Mouse (Mus musculus): ENCODE data around the gene Nmbr. TPM values are rescaled to one million over a fixed set of nuclear protein-coding genes. Genes with fewer than 3 reads are reported as not detected.
A peak's percentile ranks its signal among the peaks of the same experiment; 100 is the strongest.

The Nmbr gene
- polyA plus RNA-seq, 1 experiment from 2014 or later = 1.8 TPM

DNA sequence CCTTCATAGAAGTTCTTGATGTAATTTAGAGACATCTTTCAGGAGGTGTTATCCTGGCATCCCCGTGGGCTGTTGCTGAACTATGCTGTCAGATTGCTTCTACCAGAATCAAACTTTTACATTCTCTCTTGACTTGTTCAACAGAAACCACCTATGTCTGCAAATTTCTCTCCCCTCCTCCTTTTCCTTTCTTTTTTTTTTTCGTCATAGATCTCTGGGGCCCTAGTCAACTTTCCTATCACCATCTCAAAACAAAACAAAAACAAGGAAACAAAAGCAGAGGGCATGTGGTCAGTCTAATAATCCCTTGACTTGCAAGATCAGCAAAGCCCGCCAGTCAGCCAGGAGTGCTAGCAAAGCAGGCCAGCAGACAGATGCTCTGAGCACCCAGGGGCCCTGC, 12.7 kb downstream of the Nmbr start, which contains the start of gene Gje1:
Gje1 (minus strand) TSS at position 101 of the 400 bp plus-strand sequence.
- Histone ChIP-seq H3K27ac (ENCODE audit: low read length) (no peak within 1 kb of the TSS), H3K9ac (replicated peaks; ENCODE audit: low read depth, low read length) (no peak within 1 kb of the TSS), H3K4me1 (replicated peaks; ENCODE audit: control insufficient read depth, insufficient read depth, low read length) (no peaks in the 10 kb centered on the region), H3K36me3 (ENCODE audit: control insufficient read depth, insufficient read depth) (no peaks in the 10 kb centered on the region), H3K9me3 (ENCODE audit: control insufficient read depth, low read length) (no peaks in the 10 kb centered on the region), H3K27me3 (replicated peaks; ENCODE audit: control insufficient read depth, insufficient read depth, low read length) (no peaks in the 10 kb centered on the region), H3K4me3 (replicated peaks; ENCODE audit: low read length) (no peak within 1 kb of the TSS), H3K4me2 (ENCODE audit: low read length) (no peak within 1 kb of the TSS)
- ATAC-seq = no peak
- WGBS = 49% methylated on average over 3 of the region's 3 CpGs

DNA sequence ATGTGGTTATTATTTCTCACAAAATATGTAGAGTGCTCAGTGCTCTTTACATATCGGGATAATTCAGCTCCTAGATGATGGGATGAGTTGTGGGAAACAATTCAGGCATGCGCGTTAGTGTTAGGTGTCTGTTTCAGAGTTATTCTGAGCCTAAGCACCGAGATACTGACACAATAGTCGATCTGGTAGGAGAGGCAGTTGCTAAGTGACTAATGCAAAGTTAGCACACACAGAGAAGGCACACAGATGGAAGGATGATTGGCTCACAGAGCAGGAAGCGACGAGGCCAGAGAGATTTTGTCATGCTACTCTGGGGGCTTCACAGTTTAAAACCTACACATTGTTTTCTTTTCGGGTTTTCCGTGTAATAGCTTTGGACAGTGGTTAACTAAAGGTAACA, 20.3 kb downstream of the Nmbr start:
- Histone ChIP-seq H3K9ac (replicated peaks; ENCODE audit: low read depth, low read length) (no peak overlapping the region), H3K4me3 (replicated peaks; ENCODE audit: low read length) (no peak overlapping the region), H3K27ac (ENCODE audit: low read length) (no peak overlapping the region), H3K4me1 (replicated peaks; ENCODE audit: control insufficient read depth, insufficient read depth, low read length) (no peaks in the 10 kb centered on the region), H3K36me3 (ENCODE audit: control insufficient read depth, insufficient read depth) (no peaks in the 10 kb centered on the region), H3K27me3 (replicated peaks; ENCODE audit: control insufficient read depth, insufficient read depth, low read length) (no peaks in the 10 kb centered on the region), H3K4me2 (ENCODE audit: low read length) (no peak overlapping the region), H3K9me3 (ENCODE audit: control insufficient read depth, low read length) (no peaks in the 10 kb centered on the region)
- ATAC-seq = no peak
- WGBS = 70% methylated on average over 9 of the region's 9 CpGs

DNA sequence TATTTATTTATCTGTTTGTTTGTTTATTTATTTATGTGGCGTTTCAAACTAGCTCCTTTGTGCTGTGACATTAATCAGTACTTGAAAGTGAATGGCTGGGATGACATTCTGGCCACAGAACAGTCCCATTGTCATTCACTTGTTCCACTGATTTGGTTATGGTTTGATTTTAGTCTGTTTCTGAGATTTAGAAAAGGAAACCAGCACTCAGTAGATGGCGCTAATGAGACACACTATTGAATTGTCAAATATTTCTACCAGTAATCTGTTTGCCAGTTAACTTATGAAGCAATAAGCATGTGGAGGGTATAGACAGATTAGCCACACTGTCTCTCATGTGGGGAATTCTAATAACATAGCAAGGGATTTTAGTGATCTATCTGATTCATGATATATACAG, 28.9 kb downstream of the Nmbr start:
- WGBS = 8% methylated on average over 2 of the region's 2 CpGs
- no peaks in the 10 kb centered on the region for H3K27me3 ChIP-seq (replicated peaks; ENCODE audit: control insufficient read depth, insufficient read depth, low read length)
- H3K4me3 ChIP-seq (replicated peaks; ENCODE audit: low read length) = no peak overlapping the region
- no peaks in the 10 kb centered on the region for H3K9me3 ChIP-seq (ENCODE audit: control insufficient read depth, low read length)
- H3K4me2 ChIP-seq (ENCODE audit: low read length) = no peak overlapping the region
- no peak overlapping the region for H3K27ac ChIP-seq (ENCODE audit: low read length)
- H3K4me1 ChIP-seq (replicated peaks; ENCODE audit: control insufficient read depth, insufficient read depth, low read length) = no peaks in the 10 kb centered on the region
- no peak overlapping the region for H3K9ac ChIP-seq (replicated peaks; ENCODE audit: low read depth, low read length)
- ATAC-seq = peak; percentile 67
- no peaks in the 10 kb centered on the region for H3K36me3 ChIP-seq (ENCODE audit: control insufficient read depth, insufficient read depth)

DNA sequence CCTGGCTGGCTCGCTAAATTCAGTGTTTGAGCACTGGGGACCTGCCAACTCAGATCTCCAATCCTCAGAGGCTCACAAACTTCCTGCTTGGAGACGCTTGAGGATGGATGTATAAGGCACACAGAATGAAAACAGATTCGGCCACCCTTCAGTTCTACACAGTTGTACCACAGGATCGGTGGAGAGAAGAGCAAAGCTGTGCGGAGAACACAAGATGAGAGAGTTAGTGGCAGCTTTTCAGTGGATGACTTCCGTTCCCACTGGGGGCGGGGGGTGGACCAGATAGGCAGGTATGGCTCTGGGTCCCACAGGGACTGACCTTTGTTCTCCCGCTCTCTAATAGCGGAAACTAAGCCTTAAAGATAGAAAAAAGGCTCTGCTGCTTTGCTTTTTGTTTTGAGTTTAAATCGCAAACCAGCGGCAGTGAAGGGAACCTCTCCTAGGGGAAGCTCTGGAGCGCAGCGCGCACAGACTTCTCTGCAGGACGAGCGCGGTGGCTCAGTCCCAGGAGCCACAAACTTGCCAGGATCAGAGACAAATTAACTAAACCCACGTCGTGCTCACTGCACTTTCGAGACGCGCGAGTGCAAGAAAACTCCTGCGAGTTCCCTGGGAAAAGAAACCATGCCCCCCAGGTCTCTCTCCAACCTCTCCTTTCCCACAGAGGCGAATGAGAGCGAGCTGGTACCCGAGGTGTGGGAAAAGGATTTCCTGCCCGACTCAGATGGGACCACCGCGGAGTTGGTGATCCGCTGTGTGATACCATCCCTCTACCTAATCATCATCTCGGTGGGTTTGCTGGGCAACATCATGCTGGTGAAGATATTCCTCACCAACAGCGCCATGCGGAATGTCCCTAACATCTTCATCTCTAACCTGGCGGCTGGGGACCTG, 54.5 kb downstream of the Nmbr start:
- no peak overlapping the region for H3K27ac ChIP-seq (ENCODE audit: low read length)
- peak; percentile 72 for ATAC-seq
- 1% methylated on average over 35 of the region's 35 CpGs for whole genome bisulfite sequencing
- H3K9ac ChIP-seq (replicated peaks; ENCODE audit: low read depth, low read length) = peak overlapping the region; percentile 37
- H3K4me3 ChIP-seq (replicated peaks; ENCODE audit: low read length) = peak overlapping the region; percentile 44
- peaks cover 10% of the 10 kb centered on the region for H3K4me1 ChIP-seq (replicated peaks; ENCODE audit: control insufficient read depth, insufficient read depth, low read length)
- 0 out of 2 replicates have a peak, but pooled peaks cover 4% of the 10 kb centered on the region for H3K27me3 ChIP-seq (replicated peaks; ENCODE audit: control insufficient read depth, insufficient read depth, low read length)
- peak overlapping the region; percentile 61 for H3K4me2 ChIP-seq (ENCODE audit: low read length)
- H3K36me3 ChIP-seq (ENCODE audit: control insufficient read depth, insufficient read depth) = no peaks in the 10 kb centered on the region
- H3K9me3 ChIP-seq (ENCODE audit: control insufficient read depth, low read length) = no peaks in the 10 kb centered on the region

DNA sequence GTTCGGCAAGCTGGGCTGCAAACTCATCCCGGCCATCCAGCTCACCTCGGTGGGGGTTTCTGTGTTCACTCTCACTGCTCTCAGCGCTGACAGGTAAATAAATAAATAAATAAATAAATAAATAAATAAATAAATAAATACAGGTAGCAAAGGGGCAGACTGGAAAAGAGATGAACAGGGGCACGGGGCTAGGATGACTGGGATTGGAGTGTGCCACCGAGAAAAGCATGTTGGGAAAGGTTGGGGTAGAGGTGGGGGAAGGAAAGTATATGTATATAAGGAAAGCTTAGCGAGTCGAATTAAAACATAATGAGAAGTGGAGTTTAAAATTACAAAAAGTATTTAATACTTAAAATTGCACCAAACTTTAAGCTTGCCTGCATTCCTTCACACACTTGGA, 55.2 kb downstream of the Nmbr start:
- Histone ChIP-seq H3K4me2 (ENCODE audit: low read length) (peak overlapping the region; percentile 61), H3K9ac (replicated peaks; ENCODE audit: low read depth, low read length) (no peak overlapping the region), H3K27ac (ENCODE audit: low read length) (no peak overlapping the region), H3K9me3 (ENCODE audit: control insufficient read depth, low read length) (no peaks in the 10 kb centered on the region), H3K36me3 (ENCODE audit: control insufficient read depth, insufficient read depth) (no peaks in the 10 kb centered on the region), H3K4me3 (replicated peaks; ENCODE audit: low read length) (peak overlapping the region; percentile 44), H3K27me3 (replicated peaks; ENCODE audit: control insufficient read depth, insufficient read depth, low read length) (0 out of 2 replicates have a peak, but pooled peaks cover 4% of the 10 kb centered on the region), H3K4me1 (replicated peaks; ENCODE audit: control insufficient read depth, insufficient read depth, low read length) (peaks cover 10% of the 10 kb centered on the region)
- WGBS = 18% methylated on average over 8 of the region's 8 CpGs
- ATAC-seq = peak; percentile 10; the same call in 1 of the 2 replicates

DNA sequence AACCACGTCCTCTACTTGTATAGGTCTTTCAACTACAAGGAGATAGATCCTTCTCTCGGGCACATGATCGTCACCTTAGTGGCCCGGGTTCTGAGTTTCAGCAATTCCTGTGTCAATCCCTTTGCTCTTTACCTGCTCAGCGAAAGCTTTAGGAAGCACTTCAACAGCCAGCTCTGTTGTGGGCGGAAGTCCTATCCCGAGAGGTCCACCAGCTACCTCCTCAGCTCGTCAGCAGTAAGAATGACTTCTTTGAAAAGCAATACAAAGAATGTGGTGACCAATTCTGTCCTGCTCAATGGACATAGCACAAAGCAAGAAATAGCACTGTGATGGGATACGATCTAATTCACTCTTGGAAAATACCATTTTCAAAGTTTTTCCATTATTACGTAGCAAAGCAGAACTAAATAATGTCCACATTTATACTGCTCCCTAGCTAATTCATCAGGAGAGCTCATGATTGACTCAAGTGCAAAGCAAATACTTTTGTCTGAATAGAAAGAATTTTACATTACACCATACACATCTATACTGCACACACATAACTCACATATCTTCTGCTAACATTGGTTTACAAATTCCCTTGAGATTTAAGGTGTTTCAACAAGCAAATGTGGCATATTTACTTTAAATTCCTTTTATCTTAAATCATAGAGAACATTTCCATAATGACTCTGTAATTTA, 65.0 kb downstream of the Nmbr start:
- Histone ChIP-seq H3K9me3 (ENCODE audit: control insufficient read depth, low read length) (no peaks in the 10 kb centered on the region), H3K36me3 (ENCODE audit: control insufficient read depth, insufficient read depth) (no peaks in the 10 kb centered on the region), H3K9ac (replicated peaks; ENCODE audit: low read depth, low read length) (no peak overlapping the region), H3K4me2 (ENCODE audit: low read length) (no peak overlapping the region), H3K27ac (ENCODE audit: low read length) (no peak overlapping the region), H3K27me3 (replicated peaks; ENCODE audit: control insufficient read depth, insufficient read depth, low read length) (no peaks in the 10 kb centered on the region), H3K4me1 (replicated peaks; ENCODE audit: control insufficient read depth, insufficient read depth, low read length) (no peaks in the 10 kb centered on the region), H3K4me3 (replicated peaks; ENCODE audit: low read length) (no peak overlapping the region)
- 79% methylated on average over 10 of the region's 10 CpGs for WGBS
- ATAC-seq = no peak

DNA sequence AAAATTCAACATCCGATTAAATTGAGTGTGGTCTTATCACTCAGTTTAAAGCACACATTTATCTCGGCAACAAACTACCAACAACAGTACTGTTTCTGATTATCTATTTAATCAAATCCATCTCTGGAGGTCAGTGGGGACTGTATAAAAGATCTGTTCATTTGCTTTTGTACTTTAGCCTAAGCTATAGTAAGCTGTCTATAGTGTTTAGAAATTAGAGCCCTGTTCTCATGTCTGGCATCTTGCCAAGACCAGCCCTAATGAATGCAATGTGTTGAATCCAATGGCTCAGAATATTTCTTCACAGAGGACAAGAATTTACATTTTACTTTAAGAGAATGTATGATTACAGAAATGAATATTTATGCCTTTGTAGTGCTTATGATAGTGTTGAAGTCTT, 69.1 kb downstream of the Nmbr start:
- Histone ChIP-seq H3K27ac (ENCODE audit: low read length) (no peak overlapping the region), H3K9ac (replicated peaks; ENCODE audit: low read depth, low read length) (no peak overlapping the region), H3K9me3 (ENCODE audit: control insufficient read depth, low read length) (no peaks in the 10 kb centered on the region), H3K27me3 (replicated peaks; ENCODE audit: control insufficient read depth, insufficient read depth, low read length) (no peaks in the 10 kb centered on the region), H3K4me2 (ENCODE audit: low read length) (no peak overlapping the region), H3K36me3 (ENCODE audit: control insufficient read depth, insufficient read depth) (no peaks in the 10 kb centered on the region), H3K4me1 (replicated peaks; ENCODE audit: control insufficient read depth, insufficient read depth, low read length) (no peaks in the 10 kb centered on the region), H3K4me3 (replicated peaks; ENCODE audit: low read length) (no peak overlapping the region)
- ATAC-seq = peak; percentile 67
- 17% methylated on average over 2 of the region's 2 CpGs for WGBS

DNA sequence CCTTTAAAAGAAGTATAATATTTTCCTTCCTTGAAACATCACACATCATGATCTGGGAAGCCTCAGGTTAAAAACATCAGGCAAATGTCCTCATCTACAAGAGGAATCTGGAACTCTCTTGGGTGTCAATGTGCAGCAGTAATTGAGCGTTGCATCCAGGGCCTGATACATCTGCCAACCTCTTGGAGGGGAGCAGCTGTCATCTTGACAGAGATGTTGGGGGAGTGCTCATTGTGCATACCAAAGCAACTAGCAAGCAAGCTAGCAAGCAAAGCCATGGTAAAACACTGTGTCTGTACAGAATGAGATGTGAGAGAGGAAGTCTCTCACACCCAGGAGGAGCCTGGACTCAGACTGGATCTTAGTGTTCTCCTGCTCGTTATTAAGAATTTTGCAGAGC, 84.6 kb downstream of the Nmbr start:
- ATAC-seq = no peak

DNA sequence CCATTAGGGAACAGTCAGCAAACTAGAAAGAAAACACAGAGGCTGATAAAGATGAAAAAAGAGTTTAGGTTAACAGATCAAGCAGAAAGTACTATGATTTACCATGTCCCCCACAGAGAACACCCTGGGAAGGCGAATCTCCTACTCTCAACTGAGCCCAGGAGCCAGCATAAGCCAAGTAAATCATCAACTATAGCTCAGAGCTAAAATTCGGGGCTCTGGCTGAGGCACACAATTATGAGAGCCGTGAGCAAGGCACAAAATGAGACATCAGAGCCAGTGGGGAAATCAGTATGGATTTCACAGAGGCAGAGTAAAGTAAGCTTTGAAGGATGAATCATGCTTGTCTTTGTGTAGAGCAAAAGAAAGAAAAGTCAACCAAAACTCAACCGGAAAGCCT, 111.6 kb downstream of the Nmbr start:
- Histone ChIP-seq H3K4me2 (ENCODE audit: low read length) (no peak overlapping the region), H3K9me3 (ENCODE audit: control insufficient read depth, low read length) (no peaks in the 10 kb centered on the region), H3K9ac (replicated peaks; ENCODE audit: low read depth, low read length) (no peak overlapping the region), H3K27me3 (replicated peaks; ENCODE audit: control insufficient read depth, insufficient read depth, low read length) (no peaks in the 10 kb centered on the region), H3K4me3 (replicated peaks; ENCODE audit: low read length) (no peak overlapping the region), H3K4me1 (replicated peaks; ENCODE audit: control insufficient read depth, insufficient read depth, low read length) (no peaks in the 10 kb centered on the region), H3K36me3 (ENCODE audit: control insufficient read depth, insufficient read depth) (no peaks in the 10 kb centered on the region), H3K27ac (ENCODE audit: low read length) (no peak overlapping the region)
- WGBS = 69% methylated on average over 4 of the region's 4 CpGs
- no peak for ATAC-seq

More for the DNA sequence above, 84.6 kb downstream of the Nmbr start:
- Histone ChIP-seq H3K4me2 (ENCODE audit: low read length) (no peak overlapping the region), H3K4me3 (replicated peaks; ENCODE audit: low read length) (no peak overlapping the region), H3K27me3 (replicated peaks; ENCODE audit: control insufficient read depth, insufficient read depth, low read length) (no peaks in the 10 kb centered on the region), H3K36me3 (ENCODE audit: control insufficient read depth, insufficient read depth) (no peaks in the 10 kb centered on the region), H3K27ac (ENCODE audit: low read length) (no peak overlapping the region), H3K4me1 (replicated peaks; ENCODE audit: control insufficient read depth, insufficient read depth, low read length) (no peaks in the 10 kb centered on the region), H3K9ac (replicated peaks; ENCODE audit: low read depth, low read length) (no peak overlapping the region), H3K9me3 (ENCODE audit: control insufficient read depth, low read length) (no peaks in the 10 kb centered on the region)
- 54% methylated on average over 2 of the region's 2 CpGs for WGBS

Data from forebrain, embryonic 16.5 days (tissue).